Mouse (Mus musculus): Measurements from ENCODE around the gene Fbxo17.

The Fbxo17 gene

DNA sequence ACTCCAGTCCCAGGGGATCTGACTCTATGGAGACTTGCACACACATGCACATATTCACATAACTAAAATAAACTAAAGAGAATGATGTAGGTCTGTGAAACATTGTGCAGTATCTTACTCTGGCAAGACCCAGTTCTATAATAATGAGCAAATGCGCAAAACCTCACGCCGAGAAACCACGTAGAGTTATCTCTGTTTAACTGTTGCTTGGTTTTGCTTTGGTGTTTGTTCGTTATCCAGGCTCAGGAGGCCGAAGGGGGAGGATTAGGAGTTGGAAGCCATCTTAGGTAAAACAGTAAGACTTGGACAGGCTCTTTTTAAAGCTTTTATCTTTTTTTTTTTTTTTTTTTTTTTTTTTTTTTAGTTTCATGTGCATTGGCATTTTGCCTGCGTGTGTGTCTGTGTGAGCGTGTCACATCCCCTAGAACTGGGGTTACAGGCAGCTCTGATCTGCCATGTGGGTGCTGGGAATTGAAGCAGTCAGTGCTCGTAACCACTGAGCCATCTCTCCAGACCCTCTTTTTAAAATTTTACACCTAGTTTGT, 52.9 kb downstream of the Fbxo17 start:
- no peak for DNase-seq

DNA sequence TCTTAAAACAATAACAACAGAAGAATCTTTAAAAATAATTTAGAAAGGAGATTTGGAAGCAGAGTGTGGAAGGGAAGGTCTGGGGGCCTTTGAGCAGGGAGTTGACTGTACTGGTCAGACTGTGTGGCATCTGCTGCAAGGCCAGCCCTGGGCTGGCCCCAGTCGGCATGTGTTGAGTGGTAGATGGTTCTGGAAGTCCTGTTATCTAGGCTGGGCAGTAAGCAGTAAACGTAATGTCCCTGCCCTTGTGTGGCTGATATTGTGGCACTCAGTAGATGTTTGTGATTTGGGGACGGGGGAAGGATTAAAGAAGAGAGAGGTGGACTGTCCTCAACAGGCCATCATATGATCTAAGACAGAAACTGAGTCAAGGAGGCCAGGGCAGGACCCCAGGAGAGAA, 53.7 kb downstream of the Fbxo17 start:
- DNase-seq, result no peak

DNA sequence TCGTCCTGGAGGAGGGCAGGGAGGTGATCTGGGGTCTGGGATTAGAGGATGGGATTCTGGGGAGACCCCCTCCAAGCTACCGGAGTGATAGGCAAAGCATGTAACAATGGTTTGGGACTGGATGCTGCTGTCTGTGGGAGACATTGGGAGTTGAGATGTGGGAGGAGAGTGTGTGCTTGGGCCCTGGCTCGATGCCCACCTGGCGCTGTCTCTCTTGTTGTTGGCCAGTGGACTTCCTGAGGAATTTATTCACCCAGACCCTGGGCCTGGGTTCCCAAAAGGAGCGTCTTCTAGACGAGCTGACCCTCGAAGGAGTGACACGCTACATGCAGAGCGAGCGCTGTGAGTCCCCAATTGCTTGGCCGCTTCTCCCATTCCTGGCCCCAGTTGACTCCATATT, 55.3 kb downstream of the Fbxo17 start:
- DNase-seq, result no peak

DNA sequence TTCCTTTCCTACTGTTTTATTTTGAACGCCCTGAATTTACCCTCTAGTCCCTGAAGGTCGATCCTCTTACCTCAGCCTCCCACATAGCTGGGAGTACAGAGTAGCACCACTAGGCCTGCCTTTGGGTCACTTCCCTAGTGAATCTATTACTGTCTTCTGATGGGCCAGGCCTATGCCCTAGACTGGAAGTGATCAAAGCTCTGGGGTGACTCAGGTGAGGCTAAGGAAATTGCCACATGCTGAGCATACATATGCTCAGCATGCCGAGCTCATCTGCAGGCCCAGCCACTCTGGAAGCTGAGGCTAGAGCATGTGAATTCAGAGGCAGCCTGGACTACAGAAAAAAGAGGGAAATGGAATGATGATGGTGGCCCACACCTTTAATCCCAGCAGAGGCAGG, 56.6 kb downstream of the Fbxo17 start:
- no peak for DNase-seq

DNA sequence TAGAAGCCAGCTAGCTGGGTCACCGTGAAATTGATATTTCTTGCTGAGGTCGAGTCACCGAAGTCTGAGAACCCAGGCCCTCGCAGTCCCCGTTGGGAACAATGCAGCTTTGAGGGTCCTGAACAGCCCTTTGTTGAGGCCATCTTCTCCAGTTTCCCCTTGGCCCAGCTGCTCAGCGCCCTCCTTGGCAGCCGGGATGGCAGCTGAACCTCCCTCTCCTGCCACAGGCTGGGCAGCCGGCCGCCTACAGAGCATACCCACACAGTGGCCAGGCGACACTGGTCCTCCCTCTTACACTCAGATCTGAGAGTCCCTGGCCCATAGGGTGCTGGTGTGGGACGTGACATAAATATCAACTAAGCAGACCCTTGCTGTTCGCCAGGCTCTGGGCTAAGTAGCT, 57.6 kb downstream of the Fbxo17 start:
- no peak for DNase-seq

DNA sequence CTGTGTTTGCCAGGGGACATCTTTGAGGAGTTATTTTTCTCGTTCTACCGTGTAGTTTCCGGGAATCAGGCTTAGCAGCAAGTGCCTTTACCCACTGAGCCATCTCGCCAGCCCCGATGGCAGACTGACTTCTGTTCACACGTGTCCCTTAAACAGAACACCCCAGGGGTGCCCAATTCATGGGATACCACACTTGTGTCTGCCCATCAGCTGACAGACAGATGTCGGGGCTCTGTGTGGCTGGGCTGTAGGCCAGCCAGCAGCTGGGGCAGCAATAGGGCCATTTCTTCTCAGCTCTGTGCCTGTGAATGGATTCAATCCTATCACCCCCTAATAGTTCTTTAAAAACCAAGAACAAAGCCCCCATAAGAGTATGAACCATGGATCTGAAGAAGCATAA, 58.5 kb downstream of the Fbxo17 start:
- no peak for DNase-seq

DNA sequence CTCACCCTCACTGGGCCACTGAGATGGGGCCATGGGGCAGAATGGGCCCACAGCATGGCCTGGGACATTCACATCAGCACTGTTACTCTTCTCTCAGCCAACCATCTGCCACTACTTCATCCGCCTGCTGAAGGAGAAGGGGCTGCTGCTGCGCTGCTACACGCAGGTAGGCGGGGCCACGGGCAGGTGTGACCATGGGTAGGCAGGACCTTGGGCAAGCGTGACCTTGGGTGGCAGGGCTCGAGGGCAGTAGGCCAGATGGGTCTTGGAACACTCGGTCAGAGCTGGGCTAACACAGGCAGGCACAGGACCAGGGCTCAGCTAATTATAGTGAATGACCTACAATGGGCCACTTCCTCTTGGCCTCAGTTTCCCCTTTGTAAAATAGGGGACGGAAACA, 62.2 kb downstream of the Fbxo17 start:
- DNase-seq, result no peak

DNA sequence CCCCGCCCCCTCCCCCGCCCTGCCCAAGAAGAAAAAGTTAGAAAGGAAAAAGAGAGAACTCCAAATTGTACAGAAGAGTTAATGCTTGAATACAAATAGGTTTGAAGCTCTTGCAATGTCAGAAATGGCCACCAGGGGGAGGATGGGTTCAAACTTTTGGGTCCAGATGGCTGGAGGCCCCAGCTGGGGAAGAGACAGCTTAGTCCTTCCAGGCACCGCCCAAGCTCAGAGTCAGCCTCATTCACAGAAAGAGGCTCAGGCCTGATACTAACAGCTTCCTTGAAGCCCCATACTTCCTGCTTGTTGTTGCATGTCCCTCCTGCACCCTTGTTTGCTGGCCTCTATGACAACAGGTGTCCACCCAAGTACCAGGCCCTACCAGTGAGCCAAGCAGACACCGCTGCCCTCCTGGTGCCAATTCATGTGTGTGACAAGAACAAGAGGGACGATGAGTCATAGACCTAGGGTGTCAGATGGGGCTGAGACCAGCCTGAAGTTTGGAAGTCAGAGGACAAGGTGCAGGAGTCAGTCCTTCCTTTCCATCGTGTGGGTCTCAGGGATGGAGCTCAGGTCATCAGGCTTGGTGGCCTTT, 63.6 kb downstream of the Fbxo17 start:
- DNase-seq, result peak; percentile 95

DNA sequence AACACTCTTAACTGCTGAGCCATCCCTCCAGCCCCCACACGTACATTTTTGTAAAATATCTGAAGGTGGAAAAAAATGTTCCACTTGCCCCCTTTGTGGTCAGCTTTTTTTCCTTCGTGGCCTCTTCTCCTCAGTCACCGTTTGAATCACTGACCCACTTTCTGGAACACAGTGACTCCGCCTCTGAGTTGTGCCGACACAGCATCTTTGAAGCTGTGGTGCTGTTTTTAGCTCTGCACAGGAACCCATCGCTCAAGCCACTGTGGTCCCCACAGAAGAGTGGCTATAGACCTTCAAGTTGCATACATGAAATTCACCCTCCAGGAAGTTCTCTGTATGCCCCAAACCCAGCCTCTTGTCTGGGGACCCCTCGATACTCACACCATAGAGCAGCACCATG, 64.3 kb downstream of the Fbxo17 start:
- peak; percentile 28 for DNase-seq

DNA sequence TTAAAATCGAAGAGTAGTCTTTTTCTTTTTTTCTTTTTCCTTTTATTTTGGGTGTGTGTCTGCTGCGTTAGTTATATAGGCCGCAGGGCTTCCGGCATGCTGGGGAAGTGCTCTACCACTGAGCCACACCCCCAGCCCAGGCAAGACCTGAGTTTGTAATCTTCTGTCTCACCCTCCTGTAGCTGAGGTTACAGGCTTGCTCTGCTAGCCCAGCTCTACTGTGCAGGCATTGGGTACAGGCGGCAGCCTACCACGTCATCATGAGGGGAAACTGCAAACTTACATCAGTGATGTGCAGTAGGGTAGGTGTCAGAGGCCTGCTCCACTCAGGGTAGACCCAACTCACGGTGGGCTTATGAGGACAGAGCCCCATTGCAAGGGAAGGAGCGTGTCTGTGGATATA, 64.7 kb downstream of the Fbxo17 start:
- DNase-seq, result peak; percentile 58

DNA sequence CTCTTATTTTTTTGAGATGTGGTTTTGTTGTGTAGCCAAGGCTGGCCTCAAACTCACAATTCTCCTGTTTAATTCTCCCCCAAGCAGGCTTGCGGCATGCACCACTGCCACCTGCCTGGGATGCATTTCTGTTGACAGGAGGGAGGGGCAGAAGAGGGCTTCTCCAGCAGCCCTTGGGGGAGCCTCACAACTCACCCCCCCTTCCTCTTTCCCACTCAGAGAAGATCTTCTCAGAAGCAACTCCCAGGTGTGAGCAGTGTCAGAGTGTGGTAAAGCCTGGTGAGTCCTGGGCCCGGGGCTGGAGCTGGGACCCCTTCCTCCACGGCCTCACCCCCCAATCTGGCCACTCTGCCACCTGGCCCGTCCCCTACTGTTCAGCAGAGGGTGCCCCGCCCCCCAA, 68.6 kb downstream of the Fbxo17 start:
- DNase-seq, result no peak
